Mouse (Mus musculus) forebrain, embryonic 15.5 days (tissue): Measurements from ENCODE around the gene Gm7534. TPM values are rescaled to one million over a fixed set of nuclear protein-coding genes. Genes with fewer than 3 reads are reported as not detected.
A peak's percentile ranks its signal among the peaks of the same experiment; 100 is the strongest.

ENCODE experiments used
- ATAC-seq: fragments of 200-750 bp; cut with Nextera tagmentation; replicated peaks from 2 replicates; pipeline ENCODE4 v1.8.0; 2017; ENCODE audit warnings: mild to moderate bottlenecking, moderate TSS enrichment, moderate library complexity
- H3K27ac ChIP-seq: fragments of 300-500 bp; sonication (generic); replicated peaks from 2 replicates; pipeline ENCODE4 v1.5.1; 2015; ENCODE audit warnings: mild to moderate bottlenecking, inconsistent platforms
- H3K27me3 ChIP-seq: fragments of 300-500 bp; sonication (generic); 2 replicates; pipeline ENCODE4 v1.6.1; 2015; ENCODE audit warnings: inconsistent platforms
- H3K36me3 ChIP-seq: fragments of 300-500 bp; sonication (generic); 2 replicates; pipeline ENCODE4 v1.6.1; 2015; ENCODE audit warnings: mild to moderate bottlenecking, inconsistent platforms
- H3K4me1 ChIP-seq: fragments of 300-500 bp; sonication (generic); 2 replicates; pipeline ENCODE4 v1.6.1; 2015; ENCODE audit warnings: inconsistent platforms
- H3K4me2 ChIP-seq: fragments of 300-500 bp; sonication (generic); replicated peaks from 2 replicates; pipeline ENCODE4 v1.6.1; 2015; ENCODE audit warnings: mild to moderate bottlenecking, inconsistent platforms
- H3K4me3 ChIP-seq: fragments of 300-500 bp; sonication (generic); 2 replicates; pipeline ENCODE4 v1.5.1; 2015; ENCODE audit warnings: mild to moderate bottlenecking, inconsistent platforms
- H3K9ac ChIP-seq: fragments of 300-500 bp; sonication (generic); replicated peaks from 2 replicates; pipeline ENCODE4 v1.6.1; 2015; ENCODE audit warnings: mild to moderate bottlenecking, inconsistent platforms
- H3K9me3 ChIP-seq: fragments of 300-500 bp; sonication (generic); 2 replicates; pipeline ENCODE4 v1.6.1; 2016; ENCODE audit warnings: inconsistent platforms
- WGBS: fragments of 180-500 bp; shearing (Covaris S2); methylation state at CpG from one replicate; pipeline ENCODE4 v1.1.7; 2015; ENCODE audit warnings: mixed read lengths; 5-methylcytosine and 5-hydroxymethylcytosine counted together
- polyA plus RNA-seq: library from polyadenylated mRNA; unstranded; fragments of >200 nt; fragmentation: Nextera tagmentation; extraction: Ambion mirVana; gene quantifications from 2 replicates; pipeline ENCODE4 v1.2.1, GENCODE M21; 2015

Gene Gm7534
- polyA plus RNA-seq, 1 experiment from 2014 or later, result not detected

DNA sequence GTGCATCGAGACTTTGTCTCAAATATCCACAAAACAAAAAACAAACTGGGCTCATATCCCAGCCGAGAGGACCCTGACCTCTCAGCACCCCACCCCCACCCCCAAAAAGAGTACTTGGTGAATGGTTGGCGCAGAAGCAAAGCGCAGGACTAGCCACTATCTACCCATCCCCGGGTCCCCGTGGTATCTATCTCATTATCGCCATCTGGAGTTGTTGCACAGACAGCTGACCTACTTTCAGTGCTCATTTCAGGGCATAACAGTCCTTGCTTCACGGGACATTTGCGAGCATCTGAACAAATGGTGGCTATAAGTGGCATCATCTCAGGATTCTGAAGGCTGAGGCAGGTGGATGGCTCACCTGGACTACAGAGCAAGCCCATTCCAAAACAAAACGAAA, 35.9 kb upstream of the Gm7534 start:
- Histone ChIP-seq H3K36me3 (no peaks in the 10 kb centered on the region), H3K4me2 (no peak overlapping the region), H3K4me1 (0 out of 2 replicates have a peak, but pooled peaks cover 3% of the 10 kb centered on the region), H3K9ac (no peak overlapping the region), H3K4me3 (no peak overlapping the region), H3K27ac (no peak overlapping the region), H3K9me3 (no peaks in the 10 kb centered on the region), H3K27me3 (peaks cover 9% of the 10 kb centered on the region; the same call in 1 of the 2 replicates)
- 12% methylated on average over 10 of the region's 10 CpGs for WGBS
- ATAC-seq, result no peak

DNA sequence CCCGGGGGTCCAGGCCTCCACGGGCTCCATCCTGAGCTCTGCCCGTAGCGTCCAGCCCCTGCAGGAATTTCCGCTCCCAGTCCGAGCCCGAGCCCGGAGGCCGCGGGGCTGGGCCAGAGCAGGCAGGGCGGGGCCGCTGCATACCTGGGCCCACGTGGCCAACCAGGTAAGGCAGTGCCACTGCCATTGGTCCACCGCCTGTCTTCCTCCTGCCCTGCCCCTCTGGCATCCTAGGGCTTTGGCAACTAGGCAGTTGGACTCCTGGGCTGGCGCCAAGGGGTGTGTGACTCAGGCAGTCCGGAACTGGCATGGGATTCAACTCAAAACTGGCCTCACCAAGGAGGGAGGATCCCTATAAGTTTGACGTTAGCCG, 35.5 kb upstream of the Gm7534 start, which contains the start of gene Cnksr1:
TSS of gene Cnksr1 (minus strand) at position 121 of the 373 bp plus-strand sequence.
- no peak within 1 kb of the TSS for H3K9ac ChIP-seq
- no peak within 1 kb of the TSS for H3K4me2 ChIP-seq
- H3K9me3 ChIP-seq, result no peaks in the 10 kb centered on the region
- no peaks in the 10 kb centered on the region for H3K36me3 ChIP-seq
- ATAC-seq, result no peak
- 0 out of 2 replicates have a peak, but pooled peaks cover 3% of the 10 kb centered on the region for H3K4me1 ChIP-seq
- peaks cover 9% of the 10 kb centered on the region; the same call in 1 of the 2 replicates for H3K27me3 ChIP-seq
- no peak within 1 kb of the TSS for H3K27ac ChIP-seq
- 1% methylated on average over 18 of the region's 18 CpGs for WGBS
- no peak within 1 kb of the TSS for H3K4me3 ChIP-seq

DNA sequence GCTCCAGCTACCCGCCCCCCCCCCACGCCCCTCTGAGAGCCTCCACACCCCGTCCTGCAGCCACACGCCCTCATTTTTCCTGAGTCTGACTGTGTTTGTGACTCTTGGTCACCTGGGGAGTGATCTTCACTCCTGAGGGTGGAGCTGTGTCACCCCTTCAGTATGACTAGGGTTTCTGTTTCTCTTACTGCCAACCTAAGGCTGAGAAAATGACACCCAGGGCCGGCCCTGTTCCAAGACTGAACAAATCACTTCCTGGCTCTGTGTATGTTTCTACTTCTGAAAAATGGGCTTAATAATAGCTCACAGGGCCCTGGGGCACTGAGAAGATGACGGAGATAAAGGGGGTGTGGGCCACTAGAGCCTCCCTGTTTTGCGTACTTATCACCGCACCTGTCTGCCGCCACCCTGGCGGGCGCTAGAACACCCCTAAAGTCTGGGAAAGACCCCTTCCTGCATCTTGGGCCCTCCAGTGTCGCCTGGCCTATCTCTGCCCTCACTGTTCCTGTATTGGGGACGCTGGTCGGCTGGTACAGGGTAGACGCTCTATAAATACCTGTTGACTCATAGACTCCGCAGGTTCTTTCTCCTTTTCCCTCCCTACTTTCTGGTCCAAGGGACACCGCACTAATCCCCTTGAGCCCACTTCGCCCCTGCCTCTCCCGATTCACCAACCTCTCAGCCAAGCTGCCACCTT, 34.9 kb upstream of the Gm7534 start:
- WGBS, result 22% methylated on average over 19 of the region's 19 CpGs
- no peak for ATAC-seq
- H3K4me1 ChIP-seq, result 0 out of 2 replicates have a peak, but pooled peaks cover 3% of the 10 kb centered on the region
- H3K36me3 ChIP-seq, result no peaks in the 10 kb centered on the region
- peaks cover 9% of the 10 kb centered on the region; the same call in 1 of the 2 replicates for H3K27me3 ChIP-seq
- no peak overlapping the region for H3K27ac ChIP-seq
- H3K4me2 ChIP-seq, result no peak overlapping the region
- no peak overlapping the region for H3K9ac ChIP-seq
- H3K4me3 ChIP-seq, result no peak overlapping the region
- no peaks in the 10 kb centered on the region for H3K9me3 ChIP-seq

DNA sequence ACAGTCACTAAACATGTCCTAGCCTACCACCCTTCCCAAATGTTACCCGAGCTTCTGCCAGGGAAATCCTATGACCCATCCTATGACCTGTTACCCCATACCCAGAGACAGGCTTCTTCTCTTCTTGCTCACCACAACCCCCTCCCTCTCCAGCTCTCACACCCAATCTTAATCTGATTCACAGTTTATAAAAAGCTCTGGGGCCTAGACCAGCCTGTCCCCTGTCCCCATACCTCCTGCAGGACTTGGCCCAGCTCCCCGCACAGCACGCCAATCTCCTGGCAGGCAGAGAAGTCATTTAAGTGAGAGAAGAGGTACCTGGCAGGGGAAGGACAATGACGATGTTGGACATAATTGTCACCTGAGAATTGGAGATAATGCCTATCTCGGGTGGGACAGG, 32.1 kb upstream of the Gm7534 start:
- WGBS, result 78% methylated on average over 5 of the region's 5 CpGs
- Histone ChIP-seq H3K4me2 (no peak overlapping the region), H3K27me3 (peaks cover 9% of the 10 kb centered on the region; the same call in 1 of the 2 replicates), H3K9me3 (no peaks in the 10 kb centered on the region), H3K4me3 (no peak overlapping the region), H3K27ac (no peak overlapping the region), H3K4me1 (0 out of 2 replicates have a peak, but pooled peaks cover 3% of the 10 kb centered on the region), H3K36me3 (no peaks in the 10 kb centered on the region), H3K9ac (no peak overlapping the region)
- no peak for ATAC-seq

DNA sequence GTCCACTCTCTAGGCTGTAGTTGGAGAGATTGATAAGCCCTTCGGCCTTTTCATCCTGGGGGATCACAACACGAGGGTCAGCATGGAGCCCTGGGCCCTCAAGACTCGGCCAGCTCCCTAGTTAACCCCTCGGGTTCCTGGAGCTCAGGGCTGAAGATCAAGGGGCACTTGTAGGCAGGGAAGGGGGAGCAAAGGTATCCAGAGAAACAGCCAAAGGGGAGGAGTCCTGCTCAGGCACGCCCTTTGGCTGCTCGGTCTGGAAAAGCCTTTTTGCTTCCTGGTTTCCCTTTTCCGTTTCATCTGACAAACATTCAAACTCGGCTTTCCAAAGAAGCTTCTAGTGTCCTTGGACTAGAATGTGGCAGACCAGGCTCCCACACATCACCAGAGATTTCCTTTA, 27.6 kb upstream of the Gm7534 start:
- Histone ChIP-seq H3K27me3 (no peaks in the 10 kb centered on the region), H3K4me3 (no peak overlapping the region), H3K4me1 (no peaks in the 10 kb centered on the region), H3K9ac (no peak overlapping the region), H3K9me3 (no peaks in the 10 kb centered on the region), H3K27ac (no peak overlapping the region), H3K4me2 (no peak overlapping the region), H3K36me3 (no peaks in the 10 kb centered on the region)
- ATAC-seq, result no peak
- WGBS, result 45% methylated on average over 8 of the region's 8 CpGs

DNA sequence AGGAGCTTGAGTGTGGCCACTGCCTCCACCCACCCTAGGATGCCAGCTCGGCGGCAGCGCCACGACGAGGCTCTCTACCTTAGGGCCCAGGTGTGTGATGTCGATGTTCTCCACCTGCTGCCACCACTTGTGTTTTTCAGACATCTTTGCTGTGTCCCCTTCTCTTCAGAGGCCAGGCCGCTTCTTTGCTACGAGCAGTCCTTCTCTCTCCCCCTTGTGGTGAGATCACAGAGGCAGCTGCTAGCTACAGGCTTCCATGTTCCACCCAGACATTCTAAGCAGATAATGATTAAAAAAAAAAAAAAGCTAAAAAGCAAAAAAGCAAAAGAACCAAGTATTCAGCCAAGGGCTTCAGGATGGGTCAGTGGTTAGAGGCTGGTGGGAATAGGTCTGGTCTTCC, 24.4 kb upstream of the Gm7534 start, which contains the start of gene Catsper4:
TSS of gene Catsper4 (minus strand) at position 190 of the 400 bp plus-strand sequence.
- Histone ChIP-seq H3K4me3 (no peak within 1 kb of the TSS), H3K27me3 (no peaks in the 10 kb centered on the region), H3K4me1 (no peaks in the 10 kb centered on the region), H3K9me3 (no peaks in the 10 kb centered on the region), H3K27ac (no peak within 1 kb of the TSS), H3K36me3 (no peaks in the 10 kb centered on the region), H3K9ac (no peak within 1 kb of the TSS), H3K4me2 (no peak within 1 kb of the TSS)
- 79% methylated on average over 8 of the region's 8 CpGs for WGBS
- no peak for ATAC-seq

DNA sequence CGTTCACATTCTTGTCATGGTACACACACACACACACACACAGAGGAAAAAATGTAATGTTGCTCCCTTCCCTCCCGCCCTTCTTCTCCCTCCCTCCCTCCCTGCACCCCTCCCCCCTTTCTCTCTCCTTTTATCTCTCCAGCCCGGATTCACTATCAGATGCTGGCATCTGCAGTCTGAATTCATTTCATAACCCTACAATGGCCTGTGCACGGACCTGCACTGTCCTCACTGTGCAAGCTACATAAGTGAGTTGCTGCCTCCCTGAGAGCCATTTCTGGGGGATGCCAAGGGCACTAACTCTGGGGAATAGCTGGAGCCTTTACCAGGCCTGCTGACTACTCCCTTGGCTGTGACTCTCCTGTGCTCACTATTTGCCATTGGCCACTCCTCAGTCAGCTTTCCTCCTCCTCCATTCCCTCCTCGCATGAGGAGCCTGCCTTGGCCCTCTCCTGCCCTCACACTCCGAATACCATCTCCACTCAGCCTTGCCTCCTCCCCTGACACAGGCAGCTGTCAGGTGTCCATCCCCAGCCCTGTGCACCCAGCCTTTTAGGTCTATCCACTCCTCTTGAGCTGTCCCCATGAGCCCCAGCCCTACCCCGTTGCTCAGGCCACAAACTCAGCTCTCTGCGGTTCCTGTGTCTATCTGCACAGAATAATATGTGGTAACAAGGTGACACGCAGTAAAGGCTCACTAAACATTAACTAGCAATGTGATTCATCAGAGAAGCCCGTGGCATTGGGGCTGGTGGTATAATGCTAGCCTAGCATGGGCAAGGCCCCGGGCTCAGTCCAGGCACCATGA, 20.2 kb upstream of the Gm7534 start:
- Histone ChIP-seq H3K4me3 (no peak overlapping the region), H3K4me2 (no peak overlapping the region), H3K27me3 (no peaks in the 10 kb centered on the region), H3K9me3 (no peaks in the 10 kb centered on the region), H3K27ac (no peak overlapping the region), H3K4me1 (no peaks in the 10 kb centered on the region), H3K9ac (no peak overlapping the region), H3K36me3 (no peaks in the 10 kb centered on the region)
- ATAC-seq, result no peak
- WGBS, result 74% methylated on average over 11 of the region's 11 CpGs

DNA sequence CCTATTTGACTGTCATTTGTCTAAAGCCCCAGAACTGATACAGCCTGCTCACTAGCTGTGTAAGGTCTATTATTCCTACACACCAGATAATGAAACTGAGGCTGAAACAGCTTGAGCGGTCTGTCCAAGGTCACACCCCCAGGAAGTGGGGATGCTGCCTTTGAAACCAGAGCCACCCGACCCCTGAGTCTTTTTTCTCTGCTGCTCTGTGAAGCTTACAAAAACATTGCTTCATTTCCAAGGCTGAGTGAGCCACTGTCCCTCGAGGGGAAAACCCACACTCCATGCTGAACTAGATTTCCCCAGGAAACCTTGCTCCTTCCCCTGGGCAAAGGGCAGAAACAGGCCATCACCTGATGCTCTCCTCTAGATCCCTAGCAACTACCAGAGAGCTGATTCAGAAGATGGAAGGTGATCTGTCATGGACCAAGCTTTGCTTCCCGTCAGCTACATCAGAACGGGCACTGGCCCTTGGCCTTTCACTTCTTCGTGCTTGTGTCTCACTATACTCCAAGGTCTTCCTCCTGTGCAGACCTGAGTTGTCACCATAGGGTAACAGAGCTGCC, 3.8 kb upstream of the Gm7534 start:
- Histone ChIP-seq H3K4me2 (no peak overlapping the region), H3K4me1 (no peaks in the 10 kb centered on the region), H3K27ac (no peak overlapping the region), H3K36me3 (no peaks in the 10 kb centered on the region), H3K4me3 (no peak overlapping the region), H3K9ac (no peak overlapping the region), H3K27me3 (no peaks in the 10 kb centered on the region), H3K9me3 (no peaks in the 10 kb centered on the region)
- WGBS, result 74% methylated on average over 6 of the region's 6 CpGs
- no peak for ATAC-seq

DNA sequence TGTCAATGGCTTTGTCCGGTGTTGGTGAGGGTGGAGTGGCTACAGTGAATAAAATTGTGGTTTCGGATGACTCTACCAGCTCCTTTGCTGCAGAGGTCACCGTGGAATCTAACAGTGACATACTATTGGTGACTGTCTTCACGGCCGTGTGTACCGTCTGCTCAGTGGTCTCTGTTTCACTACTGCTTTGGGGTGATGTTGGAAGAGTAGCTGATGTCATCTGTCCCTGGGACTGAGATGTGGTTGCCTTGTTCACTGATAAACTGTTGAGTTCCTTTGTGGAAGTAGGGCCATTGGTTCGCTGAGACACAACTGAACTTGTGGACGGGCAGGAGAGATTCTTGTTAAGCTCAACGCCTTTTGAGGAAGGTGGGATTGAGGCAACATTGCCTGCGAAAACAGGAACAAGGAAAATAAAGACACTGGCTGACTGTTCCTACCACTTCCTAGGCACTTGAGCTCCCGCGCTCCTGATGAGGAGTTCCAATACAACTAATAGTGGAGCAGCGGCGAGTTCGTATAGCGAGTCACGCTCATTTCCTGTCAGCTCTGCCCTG, 614 bp upstream of the Gm7534 start:
- no peak overlapping the region for H3K27ac ChIP-seq
- 93% methylated on average over 17 of the region's 17 CpGs for WGBS

DNA sequence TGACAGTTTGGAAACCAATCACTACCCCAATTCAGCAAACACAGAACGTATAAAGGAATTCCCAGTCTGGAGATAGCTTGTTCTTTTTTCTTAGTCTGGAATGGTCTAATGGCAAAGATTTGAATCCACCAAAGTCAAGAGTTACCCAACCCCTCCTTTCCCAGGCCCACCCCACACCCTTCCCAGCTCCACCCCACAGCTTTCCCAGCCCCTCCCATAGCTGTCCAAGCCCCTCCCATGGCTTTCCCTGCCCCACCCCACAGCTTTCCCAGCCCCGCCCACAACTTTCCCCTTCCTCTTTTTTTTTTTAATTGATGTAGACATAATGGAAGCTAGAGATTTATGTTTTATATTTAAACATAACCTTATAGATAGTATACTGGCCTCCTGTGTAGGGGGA, 3.4 kb downstream of the Gm7534 start:
- Histone ChIP-seq H3K27me3 (no peaks in the 10 kb centered on the region), H3K4me1 (no peaks in the 10 kb centered on the region), H3K36me3 (no peaks in the 10 kb centered on the region), H3K27ac (no peak overlapping the region), H3K9me3 (no peaks in the 10 kb centered on the region), H3K4me2 (no peak overlapping the region), H3K4me3 (no peak overlapping the region), H3K9ac (no peak overlapping the region)
- no peak for ATAC-seq
- WGBS, result 73% methylated on average over 2 of the region's 2 CpGs

More for the DNA sequence above, 614 bp upstream of the Gm7534 start:
- no peaks in the 10 kb centered on the region for H3K36me3 ChIP-seq
- no peak overlapping the region for H3K9ac ChIP-seq
- H3K4me2 ChIP-seq, result no peak overlapping the region
- H3K4me1 ChIP-seq, result no peaks in the 10 kb centered on the region
- H3K4me3 ChIP-seq, result no peak overlapping the region
- no peaks in the 10 kb centered on the region for H3K9me3 ChIP-seq
- H3K27me3 ChIP-seq, result no peaks in the 10 kb centered on the region
- no peak for ATAC-seq

DNA sequence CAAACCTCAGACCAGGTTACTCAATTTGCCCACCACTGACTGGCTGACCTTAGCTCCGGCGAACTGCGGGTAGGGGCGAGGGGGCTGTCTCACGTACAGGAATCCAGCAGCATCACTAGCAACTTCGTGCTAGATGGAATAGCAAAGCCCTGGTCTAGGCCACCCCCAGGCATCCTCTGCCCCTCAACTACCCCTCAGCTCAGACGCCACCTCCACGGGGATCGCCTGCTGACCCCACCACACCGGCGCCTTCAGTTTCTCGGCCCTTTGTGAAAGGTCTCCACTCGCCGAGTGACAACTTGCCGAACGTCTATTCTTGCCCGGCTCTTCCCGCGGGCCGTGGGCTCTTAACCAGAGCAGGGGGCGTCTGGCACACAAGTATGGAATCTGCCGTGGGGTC, 16.5 kb downstream of the Gm7534 start:
- ATAC-seq, result no peak; the same call in 1 of the 2 replicates
- Histone ChIP-seq H3K27me3 (no peaks in the 10 kb centered on the region), H3K4me2 (peak overlapping the region; percentile 80), H3K4me3 (peak overlapping the region; percentile 79), H3K4me1 (peaks cover 15% of the 10 kb centered on the region), H3K36me3 (no peaks in the 10 kb centered on the region), H3K9me3 (no peaks in the 10 kb centered on the region), H3K27ac (peak overlapping the region; percentile 78), H3K9ac (peak overlapping the region; percentile 75)
- under 1% methylated on average over 22 of the region's 22 CpGs for WGBS

DNA sequence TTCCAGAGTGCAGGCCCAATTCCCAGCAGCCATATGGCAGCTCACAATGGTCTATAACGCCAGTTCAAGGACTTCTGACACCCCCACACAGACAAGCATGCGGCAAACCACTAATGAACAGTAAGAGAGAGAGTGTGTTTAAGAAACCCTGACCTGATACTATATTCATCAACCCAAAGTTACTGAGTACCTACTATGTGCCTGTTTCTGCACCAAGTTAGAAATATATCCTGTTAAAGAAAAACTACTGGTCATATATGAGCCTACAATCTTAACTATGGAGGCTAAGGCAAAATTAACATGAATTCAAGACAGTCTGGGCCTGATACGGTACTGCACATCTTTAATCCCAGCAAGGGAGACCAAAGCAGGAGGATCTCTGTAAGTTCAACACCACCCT, 17.2 kb downstream of the Gm7534 start:
- WGBS, result 70% methylated on average over 3 of the region's 3 CpGs

More for the DNA sequence above, 17.2 kb downstream of the Gm7534 start:
- Histone ChIP-seq H3K9me3 (no peaks in the 10 kb centered on the region), H3K4me3 (peak overlapping the region; percentile 79), H3K27ac (peak overlapping the region; percentile 78; the same call in 1 of the 2 replicates), H3K27me3 (no peaks in the 10 kb centered on the region), H3K4me2 (peak overlapping the region; percentile 80), H3K9ac (peak overlapping the region; percentile 75), H3K4me1 (peaks cover 15% of the 10 kb centered on the region), H3K36me3 (no peaks in the 10 kb centered on the region)
- ATAC-seq, result no peak
